Mouse (Mus musculus): Measurements from ENCODE around the gene Ptprg.

Gene Ptprg

DNA sequence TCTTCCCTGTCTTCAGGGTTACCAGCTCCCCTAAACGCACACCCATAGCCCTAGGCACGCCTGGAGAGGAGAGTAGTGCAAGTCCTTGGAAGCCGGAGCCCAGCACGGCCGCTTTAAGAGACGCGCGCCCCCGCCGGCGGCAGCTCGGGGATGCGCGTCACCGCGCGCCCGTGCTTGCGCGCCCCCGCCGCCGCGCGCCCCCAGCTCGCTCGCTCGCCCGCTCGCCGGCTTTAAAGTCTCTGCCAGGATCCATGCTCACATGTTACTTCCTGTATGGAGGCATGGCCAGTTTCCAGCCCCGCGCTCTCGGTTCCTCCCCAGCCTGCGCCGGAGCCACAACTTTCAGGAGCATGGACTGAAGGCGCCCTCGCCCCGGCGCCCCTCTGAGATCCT, at the start of gene Ptprg:
Ptprg (plus strand) TSS at position 260 of the 393 bp plus-strand sequence.
- WGBS: 3% methylated on average over 40 of the region's 40 CpGs

DNA sequence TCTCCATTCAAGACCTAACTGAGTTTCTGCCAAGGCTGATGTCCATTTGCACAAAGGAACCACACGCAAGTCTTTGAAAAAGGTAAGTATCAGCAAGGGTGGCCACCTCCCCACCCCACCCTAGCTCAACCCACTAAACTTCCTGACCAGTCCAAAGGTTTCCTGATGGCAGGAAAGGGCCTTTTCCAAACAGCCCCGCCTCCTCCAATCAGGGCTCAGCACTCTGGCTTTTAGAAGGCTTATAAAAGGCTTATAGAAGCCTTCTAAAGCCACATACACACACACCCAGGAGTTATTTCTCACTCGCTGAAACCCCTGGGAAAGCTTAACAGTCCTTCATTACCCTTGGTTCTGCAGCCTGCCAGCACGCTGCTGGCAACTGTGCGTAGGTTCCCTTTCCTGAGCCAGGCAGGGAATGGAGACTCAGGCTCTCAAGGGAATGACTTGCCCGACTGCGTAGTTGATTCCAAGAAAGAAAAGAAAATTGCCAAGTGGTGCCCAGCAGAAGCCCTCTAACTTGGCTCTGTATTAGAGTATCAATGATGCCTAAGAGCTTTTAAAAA, 49.4 kb upstream of the Ptprg start:
- 58% methylated on average over 7 of the region's 7 CpGs for WGBS

DNA sequence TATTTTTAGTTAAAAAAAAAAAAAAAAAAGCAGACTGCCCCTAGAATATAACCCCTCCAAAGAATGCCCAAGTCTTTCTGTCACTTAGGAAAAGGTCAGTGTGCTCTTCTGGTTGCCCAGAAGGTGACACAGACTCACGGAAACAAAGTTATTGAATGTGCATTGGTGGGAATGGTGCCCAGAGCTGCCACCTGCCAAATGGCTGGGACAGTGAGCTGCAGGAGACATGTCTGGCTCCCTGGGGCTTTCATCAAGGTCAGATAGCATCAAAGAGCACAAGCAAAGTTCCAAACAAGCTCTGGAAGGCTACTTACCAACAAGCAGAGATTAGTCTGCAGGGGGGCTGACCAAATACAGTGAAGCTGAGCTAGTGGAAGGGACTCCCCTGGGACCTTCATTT, 43.2 kb upstream of the Ptprg start:
- 33% methylated on average over 1 of the region's 1 CpGs for WGBS

DNA sequence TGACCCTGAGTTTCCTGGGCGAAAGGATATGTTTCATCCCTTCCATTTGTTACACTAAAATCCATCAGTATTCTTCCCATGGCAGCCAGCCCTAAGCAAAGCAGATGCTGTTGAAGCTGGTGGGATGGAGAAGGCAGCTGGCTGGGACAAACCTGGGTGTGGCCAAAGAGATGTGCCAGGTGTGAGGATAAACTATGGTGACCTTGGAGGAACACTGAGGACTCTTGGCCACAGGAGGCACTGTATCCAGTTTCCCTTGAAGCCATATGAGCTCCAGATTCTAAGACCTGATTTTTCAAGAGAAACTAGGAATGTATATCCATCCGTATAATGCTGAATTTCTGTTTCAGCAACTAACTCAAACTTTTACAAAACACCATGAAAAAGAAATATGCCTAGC, 34.2 kb upstream of the Ptprg start:
- WGBS: 91% methylated on average over 2 of the region's 2 CpGs

DNA sequence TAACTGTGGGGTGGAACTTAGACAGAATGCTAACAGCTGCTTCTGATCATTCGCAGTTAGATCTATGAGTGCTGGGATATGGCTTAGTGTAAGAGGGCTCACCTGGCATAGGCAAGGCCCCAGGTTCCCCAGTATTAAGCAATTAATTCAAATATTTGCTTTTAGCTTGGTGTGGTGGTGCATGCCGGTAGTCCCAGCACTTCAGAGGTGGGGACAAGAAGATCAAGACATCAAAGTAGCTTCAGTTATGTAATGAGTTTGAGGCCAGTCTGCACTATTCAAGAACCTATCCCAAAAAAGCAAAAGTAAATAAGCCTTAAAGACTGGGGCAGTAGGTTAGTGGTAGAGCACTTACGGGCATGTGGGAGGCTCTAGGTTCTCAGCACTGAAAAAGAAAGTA, 30.3 kb upstream of the Ptprg start:
- 96% methylated on average over 3 of the region's 3 CpGs for WGBS

DNA sequence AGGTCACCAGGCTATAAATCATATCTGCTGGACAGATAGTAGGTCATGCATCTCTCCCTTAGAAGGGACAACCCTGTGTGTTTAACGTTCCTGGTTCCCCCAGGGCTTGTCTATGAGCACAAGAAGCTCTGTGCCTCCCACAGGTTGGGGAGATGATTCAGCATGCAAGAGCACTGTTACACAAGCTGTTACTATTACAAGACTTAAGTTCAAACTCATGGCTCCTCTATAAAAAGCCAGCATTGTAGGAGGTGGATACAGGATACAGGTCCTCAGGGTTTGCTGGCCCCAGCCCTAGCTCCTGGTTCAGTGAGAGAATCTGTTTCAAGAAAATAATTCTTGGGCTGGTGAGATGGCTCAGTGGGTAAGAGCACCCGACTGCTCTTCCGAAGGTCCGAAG, 23.7 kb upstream of the Ptprg start:
- 83% methylated on average over 4 of the region's 4 CpGs for WGBS

DNA sequence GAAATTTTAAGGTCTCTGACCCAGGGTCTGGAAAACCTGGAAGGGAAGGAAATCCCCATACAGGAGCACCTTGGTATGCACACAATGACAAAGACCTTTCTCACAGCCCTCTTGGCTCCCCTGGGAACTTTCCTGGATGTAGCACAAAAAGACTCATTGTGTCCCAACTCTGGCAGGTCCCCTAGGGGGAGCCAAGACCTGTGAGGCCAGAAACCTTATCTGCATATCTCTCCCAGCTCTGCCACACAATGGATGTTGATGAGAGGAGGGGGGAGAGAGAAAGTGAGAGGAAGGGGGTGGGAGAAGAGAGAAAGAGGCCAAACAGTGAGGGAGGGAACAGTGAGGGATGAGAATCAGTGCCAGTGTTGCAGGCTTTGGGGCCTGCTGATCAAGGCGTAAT, 18.9 kb upstream of the Ptprg start:
- 63% methylated on average over 1 of the region's 1 CpGs for WGBS

DNA sequence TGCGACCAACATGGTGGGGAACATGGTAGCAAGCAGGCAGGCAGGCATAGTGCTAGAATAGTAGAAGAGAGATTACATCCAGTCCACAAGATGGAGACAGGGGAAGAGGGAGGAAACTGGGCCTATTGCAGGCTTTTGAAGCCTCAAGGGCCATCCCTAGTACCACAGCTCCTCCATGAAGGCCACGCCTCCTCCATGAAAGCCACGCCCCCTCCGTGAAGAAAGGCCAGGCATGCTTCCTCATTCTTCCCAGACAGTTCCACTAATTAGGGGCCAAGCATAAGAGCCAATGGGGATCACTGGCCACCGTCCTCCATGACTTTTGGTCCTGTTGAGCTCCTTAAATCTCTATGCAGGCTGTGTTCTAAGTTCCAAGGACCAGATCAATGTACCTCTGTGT, 17.2 kb upstream of the Ptprg start:
- WGBS: 86% methylated on average over 5 of the region's 5 CpGs

DNA sequence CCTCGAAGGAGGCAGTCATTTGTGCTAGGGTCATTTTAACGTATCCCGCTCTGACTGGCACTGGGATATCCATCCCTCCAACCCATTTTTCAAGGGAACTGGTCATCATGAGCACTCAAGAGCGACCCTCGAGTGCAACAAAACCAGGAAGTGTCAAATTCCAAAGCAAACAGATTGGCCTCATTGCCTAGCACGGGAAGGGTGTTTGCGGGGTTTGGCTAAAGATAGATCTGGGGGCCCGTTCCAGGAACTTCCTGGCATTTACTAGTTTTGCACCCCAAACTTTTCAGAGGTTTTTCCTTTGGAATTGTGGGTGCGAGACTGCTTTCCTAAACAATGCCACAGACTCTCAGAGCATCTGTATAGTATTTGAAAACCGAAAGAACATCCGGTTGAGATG, 1.4 kb upstream of the Ptprg start:
- 41% methylated on average over 11 of the region's 11 CpGs for WGBS

DNA sequence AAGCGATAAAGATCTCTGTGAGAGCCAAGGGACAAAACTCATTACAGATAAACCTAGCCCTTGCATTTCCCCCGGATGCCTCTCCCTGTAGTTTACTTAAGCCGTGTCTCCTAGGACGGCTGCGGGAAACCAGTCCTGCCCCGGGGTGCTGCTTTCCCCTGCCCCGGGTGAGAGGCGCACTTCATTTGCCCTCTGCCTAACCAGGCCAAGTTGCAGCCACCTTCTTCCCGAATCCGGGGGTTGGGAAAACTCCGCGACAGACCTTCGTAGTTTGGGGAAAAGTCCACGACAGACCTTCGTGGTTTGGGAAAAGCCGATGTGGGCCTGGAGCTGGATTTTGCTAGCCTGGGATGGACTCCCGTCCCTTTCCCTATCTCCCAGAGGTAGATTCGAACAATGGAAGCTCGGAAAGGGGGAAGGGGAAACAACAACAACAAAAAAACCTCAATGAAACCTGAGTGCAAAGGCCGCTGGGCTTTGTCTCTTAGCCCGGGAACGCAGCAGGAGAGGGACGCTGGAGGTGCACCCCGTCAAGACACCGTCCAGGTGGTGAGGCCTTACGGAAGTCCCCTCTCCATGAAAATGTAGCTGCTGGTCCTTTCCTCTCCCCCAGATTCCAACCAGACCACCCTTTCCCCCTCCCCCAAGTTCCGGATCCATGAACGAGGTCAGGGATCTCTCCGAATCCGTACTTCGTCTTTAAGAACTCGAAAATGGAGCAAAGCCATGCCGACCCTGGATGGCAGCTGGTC, 635 bp upstream of the Ptprg start:
- WGBS: 2% methylated on average over 33 of the region's 33 CpGs

DNA sequence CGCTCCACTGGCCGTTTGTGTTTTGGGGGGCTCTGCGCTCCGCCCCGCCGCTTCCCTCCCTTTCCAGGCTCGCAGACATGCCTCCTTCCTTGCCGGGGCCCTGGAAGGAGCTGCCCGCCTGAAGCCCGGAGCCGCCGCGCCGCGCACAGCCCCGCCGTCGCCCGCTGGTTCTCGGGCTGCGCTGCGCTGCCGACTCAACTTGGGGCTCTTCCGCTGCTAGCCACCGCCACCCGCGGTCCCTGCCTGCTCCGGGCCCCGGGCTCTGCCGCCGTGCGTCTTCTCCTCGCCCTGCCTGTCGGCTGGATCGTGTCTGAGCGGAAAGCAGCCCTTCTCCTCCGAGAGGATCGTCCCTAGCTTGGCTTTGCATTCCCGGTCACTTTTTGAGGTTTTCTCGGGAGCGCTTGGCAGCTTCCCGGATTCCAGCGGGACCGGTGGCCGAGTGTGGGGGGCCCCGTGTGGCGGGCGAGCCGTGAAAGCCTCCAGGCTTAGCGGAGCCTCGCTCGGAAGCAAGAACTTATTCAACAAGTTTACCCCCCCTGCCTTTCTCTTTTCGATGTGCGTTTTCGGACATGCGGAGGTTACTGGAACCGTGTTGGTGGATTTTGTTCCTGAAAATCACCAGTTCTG, 460 bp downstream of the Ptprg start:
- WGBS: under 1% methylated on average over 57 of the region's 57 CpGs

DNA sequence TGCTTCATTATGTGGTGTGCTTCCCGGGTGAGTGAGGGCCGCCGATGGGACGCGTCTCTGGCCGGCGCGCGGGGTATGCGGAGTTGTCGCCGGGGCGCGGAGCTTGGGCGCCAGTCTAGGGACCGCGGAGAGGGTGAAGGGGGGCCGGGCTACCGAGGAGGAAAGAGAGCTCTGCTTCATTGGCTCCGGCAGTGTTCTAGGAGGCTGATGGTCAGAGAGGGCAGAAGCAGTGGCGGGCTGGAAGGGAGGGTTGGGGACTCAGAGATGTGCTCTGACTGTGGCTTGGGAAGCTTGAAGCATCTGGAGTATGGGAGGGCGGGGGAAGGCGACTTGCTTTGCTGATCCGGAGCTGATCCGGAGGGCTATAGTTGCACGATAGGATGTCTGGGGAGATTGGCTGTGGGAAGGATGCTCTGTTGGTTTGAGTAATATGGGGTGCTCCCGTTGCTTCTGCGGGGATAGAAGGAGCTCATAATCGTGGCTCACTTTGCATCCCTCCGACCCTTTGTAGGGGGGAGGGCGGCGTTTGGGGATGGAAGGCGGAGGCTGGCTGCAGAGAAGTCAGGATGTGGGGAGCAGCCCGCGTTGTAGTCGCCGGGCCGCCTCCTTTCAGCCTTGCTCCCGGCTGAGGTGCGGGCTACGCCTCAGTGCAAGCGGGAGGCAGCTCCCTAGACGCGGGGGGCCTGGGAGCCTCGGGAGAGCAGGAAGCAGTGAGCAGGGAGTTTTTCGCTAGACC, 1.1 kb downstream of the Ptprg start:
- under 1% methylated on average over 46 of the region's 46 CpGs for WGBS

DNA sequence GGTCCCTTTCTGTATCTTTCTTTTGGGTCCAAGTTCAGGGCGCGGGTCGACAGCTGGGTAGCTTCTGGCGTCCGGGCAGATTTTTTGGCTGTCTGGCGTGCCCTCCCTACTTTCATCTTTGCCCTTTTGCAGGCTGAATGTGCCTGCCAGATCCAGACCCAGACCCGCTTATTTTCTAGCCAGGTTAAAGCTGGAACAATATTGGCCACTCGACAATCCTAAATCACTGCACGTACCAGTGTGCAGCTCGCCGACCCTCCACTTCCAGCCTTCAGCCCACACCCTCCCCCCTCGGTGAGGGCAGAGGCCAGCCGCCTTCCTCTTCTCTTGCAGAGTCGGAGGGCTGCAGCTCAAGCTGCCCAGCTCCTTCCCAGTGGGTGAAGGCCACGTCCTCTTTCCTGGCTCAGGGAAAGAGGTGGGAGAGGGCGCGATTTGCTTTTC, 1.7 kb downstream of the Ptprg start:
- under 1% methylated on average over 17 of the region's 17 CpGs for WGBS

DNA sequence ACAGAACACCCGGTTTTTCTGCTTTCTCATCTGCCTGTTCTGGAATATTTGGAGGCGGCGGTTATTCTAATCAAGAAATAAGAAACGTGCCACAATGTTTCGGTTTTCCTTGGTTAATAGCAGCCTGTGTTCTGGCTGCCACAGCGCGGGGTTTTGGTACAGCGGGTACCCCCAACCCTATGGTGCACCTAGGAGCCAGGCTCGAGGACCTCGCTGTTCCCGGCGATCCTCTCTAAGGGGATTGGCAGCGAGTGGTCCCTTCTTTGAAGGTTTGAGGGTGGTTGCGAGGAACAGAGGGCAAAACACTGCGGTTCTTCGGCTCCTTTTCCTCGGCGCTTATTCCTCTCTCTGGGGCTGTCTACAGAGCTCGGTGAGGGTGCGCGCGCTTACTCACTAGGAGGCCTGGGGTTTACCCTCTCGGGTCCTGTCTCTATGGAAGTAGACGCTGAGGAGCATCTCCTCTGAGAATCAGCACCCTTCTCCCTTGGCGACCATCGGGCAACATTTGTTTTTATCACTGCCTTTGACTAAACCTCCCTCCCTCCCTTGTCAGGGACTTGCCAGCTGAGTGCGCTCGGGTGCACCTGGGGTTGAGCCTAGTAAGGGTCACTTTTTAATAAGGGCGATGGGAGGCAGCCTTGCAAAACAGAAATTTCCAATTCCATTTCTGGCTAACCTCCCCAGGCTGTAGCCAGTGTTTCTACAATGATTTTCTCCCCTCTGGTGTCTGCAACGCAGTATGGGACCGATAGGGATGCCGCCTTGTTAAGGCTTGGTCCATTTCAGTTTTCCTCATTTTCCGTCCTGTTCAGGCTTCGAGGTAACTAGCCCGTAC, 2.4 kb downstream of the Ptprg start:
- under 1% methylated on average over 35 of the region's 35 CpGs for WGBS

DNA sequence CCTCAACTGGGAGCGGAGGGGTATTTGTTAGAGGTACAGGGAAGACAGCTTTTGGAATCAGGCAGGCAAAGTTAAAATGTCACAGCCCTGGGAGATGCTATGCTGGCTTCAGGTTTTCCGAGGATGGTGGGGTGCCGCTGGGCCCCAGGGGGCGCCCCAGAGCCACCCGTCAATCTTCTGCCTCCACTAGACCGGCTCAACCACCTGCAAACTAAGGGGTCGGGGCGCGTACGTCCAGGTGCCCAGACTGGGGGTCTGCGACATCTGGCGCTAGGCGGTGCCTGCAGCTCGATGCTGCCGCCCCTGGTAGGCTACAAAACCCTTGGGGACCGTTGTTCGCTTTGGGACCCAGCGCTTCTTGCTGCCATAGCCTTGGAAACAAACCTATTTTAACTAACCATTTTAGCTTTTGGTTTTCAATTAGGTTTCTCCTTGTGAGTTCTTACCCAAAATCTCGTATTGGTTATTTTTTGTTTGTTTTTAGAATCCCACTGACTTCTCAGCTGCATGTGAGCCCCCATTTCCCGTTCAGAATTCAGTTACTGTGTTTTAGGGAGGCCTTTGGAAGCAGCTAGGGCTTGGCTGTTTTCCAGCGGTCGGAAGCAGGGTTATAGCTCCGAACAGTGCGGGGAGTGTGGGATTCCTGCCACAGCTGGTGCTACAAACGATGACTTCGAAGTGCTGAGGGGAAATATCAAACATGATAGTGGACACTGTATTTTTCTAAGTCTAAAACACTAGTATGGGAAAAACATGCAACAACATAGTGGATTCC, 3.2 kb downstream of the Ptprg start:
- WGBS: 3% methylated on average over 26 of the region's 26 CpGs

DNA sequence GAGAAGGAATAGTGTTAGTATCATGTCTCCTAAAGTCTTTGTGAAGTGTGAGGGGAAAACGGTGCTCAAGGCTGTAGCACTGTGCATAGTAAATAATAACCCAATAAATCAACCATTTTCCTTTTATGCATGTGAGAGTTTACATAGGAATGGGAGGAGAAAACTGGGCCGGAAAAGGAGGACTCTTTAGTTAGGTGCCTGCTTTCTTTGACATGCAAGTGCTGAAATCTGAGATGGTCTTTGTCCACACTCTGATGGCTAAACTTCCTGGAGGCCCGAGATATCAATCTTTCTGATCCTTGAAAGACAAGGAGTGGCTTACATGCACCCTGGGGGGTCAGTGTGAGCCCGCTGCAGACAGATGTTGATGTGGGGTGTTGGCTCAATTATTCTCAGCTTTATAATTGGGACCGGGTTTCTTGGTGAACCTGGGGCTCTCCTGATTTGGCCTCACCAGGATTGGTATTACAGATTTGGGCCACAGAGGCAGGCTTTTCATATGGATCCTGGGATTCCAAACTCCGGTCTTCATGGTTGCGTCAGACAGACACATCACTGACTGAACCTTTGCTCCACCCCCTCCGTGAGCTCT, 7.4 kb downstream of the Ptprg start:
- WGBS: 71% methylated on average over 8 of the region's 8 CpGs

DNA sequence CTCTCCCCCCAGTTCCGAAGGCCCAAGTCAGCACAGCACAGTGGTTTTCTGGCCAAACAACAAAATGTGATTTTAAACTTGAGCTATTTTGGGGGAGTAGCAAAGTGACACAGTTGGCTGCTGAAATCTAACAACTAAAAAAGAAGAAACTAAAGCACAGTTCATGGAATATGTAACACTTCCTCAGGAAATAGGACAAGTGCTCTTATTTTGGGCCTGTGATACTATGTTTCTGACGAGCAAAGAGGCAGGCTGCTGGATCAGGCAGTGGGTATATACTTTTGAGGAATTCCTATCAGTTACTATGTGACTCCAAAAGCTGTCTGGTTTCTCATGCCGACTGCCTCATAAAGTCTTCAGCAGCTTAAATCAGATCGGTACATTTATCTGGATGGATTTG, 8.1 kb downstream of the Ptprg start:
- WGBS: 30% methylated on average over 4 of the region's 4 CpGs

DNA sequence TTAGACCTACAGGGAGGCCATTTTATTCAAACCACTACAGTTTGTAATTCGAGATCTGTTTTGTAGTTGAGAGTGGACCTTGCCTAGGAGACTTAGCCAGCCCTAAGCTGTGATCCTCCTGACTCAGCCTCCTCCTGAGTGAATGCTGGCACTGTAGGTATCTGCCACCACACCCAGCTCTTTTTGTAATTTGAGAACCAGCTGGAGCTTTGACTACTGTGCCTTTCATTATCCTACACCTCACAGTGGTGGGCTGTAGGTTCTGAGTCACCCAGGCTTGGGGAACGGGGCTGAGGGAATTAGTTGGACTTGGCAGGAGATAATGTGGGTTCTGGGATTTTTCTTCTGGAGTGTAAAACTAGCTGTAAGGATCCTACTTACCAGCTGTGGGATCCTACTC, 9.5 kb downstream of the Ptprg start:
- WGBS: 51% methylated on average over 2 of the region's 2 CpGs

DNA sequence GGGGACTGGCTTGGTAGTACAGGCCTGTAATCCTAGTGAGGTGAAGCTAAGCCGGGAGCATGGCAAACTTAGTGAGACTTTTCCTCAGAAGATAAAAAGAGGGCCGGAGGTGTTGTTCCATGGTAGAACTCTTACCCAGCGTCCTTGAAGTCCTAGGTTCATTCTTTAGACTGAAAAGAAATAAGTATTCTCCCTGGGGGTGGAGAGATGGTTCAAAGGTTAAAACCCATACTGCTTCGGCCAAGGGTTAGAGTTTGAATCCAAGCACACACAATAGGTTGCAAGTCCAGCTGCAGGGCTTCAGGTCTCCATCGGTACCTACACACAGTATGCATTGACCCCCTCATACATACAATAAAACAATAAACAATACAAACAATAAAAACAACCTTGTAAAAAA, 10.3 kb downstream of the Ptprg start:
- 85% methylated on average over 5 of the region's 5 CpGs for WGBS

DNA sequence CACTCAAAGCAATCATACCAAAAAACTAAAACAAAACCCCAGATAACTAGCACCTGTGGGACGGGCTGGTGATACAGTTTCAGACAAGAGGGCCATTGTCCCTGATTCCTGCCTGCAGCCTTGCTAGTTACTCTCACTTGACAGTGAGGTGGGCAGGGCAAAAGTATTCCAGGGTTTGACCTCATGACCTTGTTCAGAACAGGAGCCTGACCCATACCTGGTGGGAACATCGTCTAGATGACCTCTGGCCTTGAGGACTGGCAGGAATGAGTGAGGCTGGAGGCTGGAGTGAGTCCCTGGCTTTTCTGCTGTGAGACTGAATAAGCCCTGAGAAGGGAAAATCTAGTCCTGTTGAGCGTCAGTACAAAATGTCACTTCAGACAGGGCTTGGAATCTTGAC, 11.1 kb downstream of the Ptprg start:
- WGBS: 89% methylated on average over 3 of the region's 3 CpGs

DNA sequence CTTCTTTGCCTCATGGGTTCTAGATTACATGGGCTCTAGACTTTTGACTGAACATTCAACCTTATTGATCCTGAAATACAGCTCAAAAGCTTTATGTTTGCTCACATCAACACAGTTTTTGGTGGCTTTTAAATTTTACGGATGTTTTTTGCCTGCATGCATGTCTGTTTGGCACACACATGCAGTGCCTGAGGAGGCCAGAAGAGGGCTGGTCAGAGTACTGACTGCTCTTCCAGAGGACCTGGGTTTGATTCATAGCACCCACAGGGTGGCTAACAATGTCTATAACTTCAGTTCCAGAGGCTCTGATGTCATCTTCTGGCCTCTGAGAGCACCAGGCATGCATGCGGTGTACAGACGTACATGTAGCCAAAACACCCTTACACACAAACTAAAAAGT, 12.0 kb downstream of the Ptprg start:
- 96% methylated on average over 3 of the region's 3 CpGs for WGBS

All from cerebral cortex, adult 2 months (tissue).